Mouse (Mus musculus) myocyte (in vitro differentiated cells): ENCODE measurements at regions not wholly inside any gene's neighbourhood (a gene's known extent, or its start where the extent isn't known, plus 50 kb on each side); places are given as distances from the start of the nearest gene placed in this dataset.

ENCODE experiments used
- CEBPB ChIP-seq: IDR thresholded peaks from 2 replicates; pipeline ENCODE4 v1.6.1; 2011; ENCODE audit warnings: mild to moderate bottlenecking, moderate library complexity; ENCODE audit not compliant: poor library complexity, insufficient read depth, severe bottlenecking
- E2F4 ChIP-seq: IDR thresholded peaks from one replicate; pipeline ENCODE4 v1.6.1; 2011; ENCODE audit warnings: mild to moderate bottlenecking, control low read depth, moderate library complexity; ENCODE audit not compliant: insufficient read depth
- MAX ChIP-seq: IDR thresholded peaks from one replicate; pipeline ENCODE4 v1.6.1; 2011; ENCODE audit warnings: low read depth, mild to moderate bottlenecking, control low read depth
- MYOD1 ChIP-seq, 3 experiments: IDR thresholded peaks; one replicate each; pipeline ENCODE4 v1.6.1; 2011; ENCODE audit warnings: control low read depth in 2 of 3, low read depth in 2 of 3, mild to moderate bottlenecking in 2 of 3, moderate library complexity in 1 of 3; ENCODE audit not compliant: insufficient read length in 2 of 3, control insufficient read depth in 1 of 3
- MYOG ChIP-seq, 3 experiments: IDR thresholded peaks; one replicate each; pipeline ENCODE4 v1.6.1; 2011; ENCODE audit warnings: control low read depth in 2 of 3, low read depth in 2 of 3, mild to moderate bottlenecking in 2 of 3; ENCODE audit not compliant: insufficient read length in 2 of 3, control insufficient read depth in 1 of 3, insufficient read depth in 1 of 3
- POLR2A ChIP-seq: IDR thresholded peaks from one replicate; pipeline ENCODE4 v1.6.1; 2011; ENCODE audit warnings: low read depth, mild to moderate bottlenecking, control low read depth, moderate library complexity; ENCODE audit not compliant: insufficient read length
- POLR2AphosphoS2 ChIP-seq: IDR thresholded peaks from one replicate; pipeline ENCODE4 v1.6.1; 2011; ENCODE audit warnings: low read depth, control low read depth; ENCODE audit not compliant: insufficient read length
- REST ChIP-seq: IDR thresholded peaks from one replicate; pipeline ENCODE4 v1.6.1; 2011; ENCODE audit warnings: mild to moderate bottlenecking, control low read depth, moderate library complexity; ENCODE audit not compliant: insufficient read depth, insufficient read length
- SRF ChIP-seq: IDR thresholded peaks from one replicate; pipeline ENCODE4 v1.6.1; 2011; ENCODE audit warnings: low read depth; ENCODE audit not compliant: control insufficient read depth, insufficient read length
- TCF12 ChIP-seq: IDR thresholded peaks from one replicate; pipeline ENCODE4 v1.6.1; 2011; ENCODE audit warnings: mild to moderate bottlenecking, control low read depth; ENCODE audit not compliant: poor library complexity, insufficient read depth, severe bottlenecking
- TCF3 ChIP-seq: IDR thresholded peaks from one replicate; pipeline ENCODE4 v1.6.1; 2011; ENCODE audit warnings: low read depth, control low read depth; ENCODE audit not compliant: insufficient read length
- USF1 ChIP-seq: IDR thresholded peaks from one replicate; pipeline ENCODE4 v1.6.1; 2011; ENCODE audit warnings: low read depth, mild to moderate bottlenecking, control low read depth, moderate library complexity

DNA sequence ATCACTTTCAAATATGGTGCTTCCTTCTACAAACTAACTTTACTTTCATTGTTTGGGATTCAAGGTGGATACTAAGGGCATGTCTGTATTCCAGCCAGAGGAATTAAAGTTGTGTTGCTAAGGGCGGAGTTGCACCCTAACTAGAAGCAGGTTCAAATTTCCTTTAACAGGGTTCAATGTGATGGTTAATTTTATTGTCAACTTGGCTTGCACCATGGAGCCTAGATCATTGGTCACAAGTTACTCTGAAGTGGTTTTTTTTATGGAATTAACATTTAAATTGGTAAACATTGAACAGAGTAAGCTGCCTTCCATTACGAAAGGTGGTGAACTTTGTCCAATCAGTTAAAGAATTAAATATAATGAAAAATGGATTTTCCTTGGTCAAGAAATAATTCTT, 86.7 kb upstream of the Plxnc1 start:
- TF ChIP-seq POLR2A (no peak), MAX (no peak), USF1 (no peak), MYOD1 (IDR thresholded peaks at IDR 0.05; ENCODE audit: control insufficient read depth in 1 of 3, insufficient read length in 2 of 3, low read depth in 2 of 3) (no peak), SRF (no peak), MYOG (IDR thresholded peaks at IDR 0.05; ENCODE audit: control insufficient read depth in 1 of 3, insufficient read depth in 1 of 3, insufficient read length in 2 of 3, low read depth in 2 of 3) (no peak), E2F4 (no peak), TCF12 (no peak), CEBPB (no peak), REST (no peak), TCF3 (no peak), POLR2AphosphoS2 (no peak)
